Mouse (Mus musculus) G1E (cell line): ENCODE measurements around the gene Zbtb17. TPM values are rescaled to one million over a fixed set of nuclear protein-coding genes. Genes with fewer than 3 reads are reported as not detected.

ENCODE experiments used
- ATAC-seq: 2 replicates; pipeline ENCODE4 v1.8.0; 2016; ENCODE audit warnings: mild to moderate bottlenecking; ENCODE audit not compliant: insufficient number of reproducible peaks, poor library complexity, low FRiP score, severe bottlenecking; ENCODE audit errors: extremely low read depth
- DNase-seq: peaks from one replicate; pipeline ENCODE4 v3.0.0; 2012; ENCODE audit warnings: low spot score
- H3K27me3 ChIP-seq: 2 replicates; pipeline ENCODE4 v1.6.1; 2012; ENCODE audit warnings: mild to moderate bottlenecking, low read length, inconsistent platforms; ENCODE audit not compliant: insufficient read depth
- H3K36me3 ChIP-seq: replicated peaks from 2 replicates; pipeline ENCODE3; 2012; ENCODE audit warnings: mild to moderate bottlenecking, inconsistent platforms
- H3K4me1 ChIP-seq: 2 replicates; pipeline ENCODE4 v1.6.1; 2012; ENCODE audit warnings: low read depth, low read length, inconsistent platforms, mixed read lengths; ENCODE audit not compliant: insufficient read depth
- H3K4me3 ChIP-seq: 2 replicates; pipeline ENCODE4 v1.5.1; 2012; ENCODE audit warnings: low read depth, mild to moderate bottlenecking, inconsistent platforms, low read length, moderate library complexity, mixed read lengths
- H3K9me3 ChIP-seq: replicated peaks from 2 replicates; pipeline ENCODE4 v1.6.1; 2012; ENCODE audit warnings: inconsistent platforms
- CTCF ChIP-seq: IDR thresholded peaks from 2 replicates; pipeline ENCODE4 v1.5.1; 2012; ENCODE audit warnings: low read depth, low read length, inconsistent platforms, mixed read lengths
- GATA1 ChIP-seq: IDR thresholded peaks from 2 replicates; pipeline ENCODE4 v1.6.1; 2012; ENCODE audit warnings: borderline replicate concordance, low read length, inconsistent platforms, mixed read lengths
- GATA2 ChIP-seq: IDR thresholded peaks from 2 replicates; pipeline ENCODE4 v1.6.1; 2012; ENCODE audit warnings: low read depth, low read length, inconsistent platforms, borderline replicate concordance
- POLR2AphosphoS5 ChIP-seq: IDR thresholded peaks from 2 replicates; pipeline ENCODE4 v1.6.1; 2012; ENCODE audit warnings: low read depth, low read length, inconsistent platforms; ENCODE audit not compliant: insufficient replicate concordance
- TAL1 ChIP-seq: conservative IDR thresholded peaks from 2 replicates; pipeline ENCODE4 v1.6.1; 2012; ENCODE audit warnings: low read depth, low read length, inconsistent platforms, mixed read lengths
- polyA plus RNA-seq: library from polyadenylated mRNA; stranded (reverse); fragments of >175 nt; gene quantifications from 2 replicates; pipeline ENCODE4 v1.2.3, GENCODE M21; 2012
- total RNA-seq, 2 experiments: library from RNA; stranded (forward) in 1 of 2; stranded (reverse) in 1 of 2; fragments of 200-1000 nt in 1 of 2; fragments of >200 nt in 1 of 2; fragmentation: Nextera tagmentation in 1 of 2; gene quantifications; 2 replicates each; pipeline ENCODE4 v1.2.3; 2014 to 2017

Gene Zbtb17
- total and polyA plus RNA-seq, 3 experiments = 10.9 to 51.4 (median 15.9) TPM

GRCm38 (mm10) chr4:141488670-141489069, 44.2 kb downstream of the Zbtb17 start:
- peak; percentile 45; the same call in 1 of the 2 replicates for ATAC-seq
- no peaks in the 10 kb centered on the region for H3K4me1 ChIP-seq
- no peak for DNase-seq

GRCm38 (mm10) chr4:141500637-141501036, 56.2 kb downstream of the Zbtb17 start:
- Histone ChIP-seq H3K9me3 (no peaks in the 10 kb centered on the region), H3K27me3 (no peaks in the 10 kb centered on the region), H3K4me1 (peaks cover 22% of the 10 kb centered on the region), H3K4me3 (no peak overlapping the region), H3K36me3 (peaks cover 88% of the 10 kb centered on the region)
- TF ChIP-seq TAL1 (no peak), POLR2AphosphoS5 (no peak), GATA2 (no peak), GATA1 (no peak), CTCF (no peak)
- ATAC-seq (no peak), DNase-seq (no peak)

More at GRCm38 (mm10) chr4:141488670-141489069, 44.2 kb downstream of the Zbtb17 start:
- Histone ChIP-seq H3K4me3 (no peak overlapping the region), H3K27me3 (no peaks in the 10 kb centered on the region), H3K9me3 (no peaks in the 10 kb centered on the region), H3K36me3 (peaks cover 96% of the 10 kb centered on the region)
- TF ChIP-seq CTCF (no peak), GATA2 (no peak), POLR2AphosphoS5 (no peak), TAL1 (no peak), GATA1 (no peak)

- Histone ChIP-seq H3K27me3 (no peaks in the 10 kb centered on the region), H3K4me1 (peaks cover 22% of the 10 kb centered on the region), H3K9me3 (no peaks in the 10 kb centered on the region), H3K36me3 (peaks cover 86% of the 10 kb centered on the region), H3K4me3 (no peak overlapping the region)
- no peak for TF ChIP-seq GATA2
- TF ChIP-seq POLR2AphosphoS5 = no peak
- no peak for TF ChIP-seq TAL1
- TF ChIP-seq GATA1 = no peak
- no peak for TF ChIP-seq CTCF
- no peak for DNase-seq
- ATAC-seq = no peak
These were observed 56.6 kb downstream of the Zbtb17 start for GRCm38 (mm10) chr4:141501058-141501457.

GRCm38 (mm10) chr4:141502723-141503122, 58.3 kb downstream of the Zbtb17 start:
- H3K36me3 ChIP-seq = peaks cover 83% of the 10 kb centered on the region
- ATAC-seq (no peak), DNase-seq (no peak)
- peaks cover 35% of the 10 kb centered on the region for H3K4me1 ChIP-seq
- no peaks in the 10 kb centered on the region for H3K9me3 ChIP-seq
- TF ChIP-seq TAL1 = no peak
- TF ChIP-seq CTCF = no peak
- TF ChIP-seq GATA2 = no peak
- no peak for TF ChIP-seq GATA1
- H3K27me3 ChIP-seq = no peaks in the 10 kb centered on the region
- no peak overlapping the region for H3K4me3 ChIP-seq

- H3K9me3 ChIP-seq = no peaks in the 10 kb centered on the region
- DNase-seq = no peak
- no peak overlapping the region for H3K4me3 ChIP-seq
- peaks cover 35% of the 10 kb centered on the region for H3K4me1 ChIP-seq
- H3K27me3 ChIP-seq = no peaks in the 10 kb centered on the region
- TF ChIP-seq GATA1 (no peak), TAL1 (no peak)
- ATAC-seq = no peak
- H3K36me3 ChIP-seq = peaks cover 73% of the 10 kb centered on the region
These were observed 60.0 kb downstream of the Zbtb17 start for GRCm38 (mm10) chr4:141504471-141504870.

GRCm38 (mm10) chr4:141505810-141506209, 61.4 kb downstream of the Zbtb17 start:
- no peak for TF ChIP-seq GATA1
- TF ChIP-seq TAL1 = no peak
- no peak for TF ChIP-seq GATA2
- TF ChIP-seq CTCF = no peak
- TF ChIP-seq POLR2AphosphoS5 = no peak
- H3K36me3 ChIP-seq = peaks cover 71% of the 10 kb centered on the region
- no peaks in the 10 kb centered on the region for H3K9me3 ChIP-seq
- DNase-seq (no peak), ATAC-seq (no peak)
- H3K4me1 ChIP-seq = peaks cover 30% of the 10 kb centered on the region
- H3K4me3 ChIP-seq = no peak overlapping the region
- no peaks in the 10 kb centered on the region for H3K27me3 ChIP-seq

GRCm38 (mm10) chr4:141506352-141506751, 61.9 kb downstream of the Zbtb17 start:
- Histone ChIP-seq H3K4me1 (peaks cover 28% of the 10 kb centered on the region), H3K36me3 (peaks cover 70% of the 10 kb centered on the region), H3K9me3 (no peaks in the 10 kb centered on the region), H3K27me3 (no peaks in the 10 kb centered on the region), H3K4me3 (no peak overlapping the region)
- TF ChIP-seq GATA2 = no peak
- no peak for TF ChIP-seq POLR2AphosphoS5
- no peak for TF ChIP-seq GATA1
- TF ChIP-seq CTCF = no peak
- no peak for TF ChIP-seq TAL1
- no peak for DNase-seq
- ATAC-seq = no peak
